Mouse (Mus musculus) spleen, postnatal 10 days (tissue): ENCODE data around the gene Amfr.

ENCODE experiments used
- DNase-seq, 2 experiments: peaks; one replicate each; pipeline ENCODE4 v3.0.0; 2021 to 2022; ENCODE audit warnings: low spot score in 2 of 2

Gene Amfr

DNA sequence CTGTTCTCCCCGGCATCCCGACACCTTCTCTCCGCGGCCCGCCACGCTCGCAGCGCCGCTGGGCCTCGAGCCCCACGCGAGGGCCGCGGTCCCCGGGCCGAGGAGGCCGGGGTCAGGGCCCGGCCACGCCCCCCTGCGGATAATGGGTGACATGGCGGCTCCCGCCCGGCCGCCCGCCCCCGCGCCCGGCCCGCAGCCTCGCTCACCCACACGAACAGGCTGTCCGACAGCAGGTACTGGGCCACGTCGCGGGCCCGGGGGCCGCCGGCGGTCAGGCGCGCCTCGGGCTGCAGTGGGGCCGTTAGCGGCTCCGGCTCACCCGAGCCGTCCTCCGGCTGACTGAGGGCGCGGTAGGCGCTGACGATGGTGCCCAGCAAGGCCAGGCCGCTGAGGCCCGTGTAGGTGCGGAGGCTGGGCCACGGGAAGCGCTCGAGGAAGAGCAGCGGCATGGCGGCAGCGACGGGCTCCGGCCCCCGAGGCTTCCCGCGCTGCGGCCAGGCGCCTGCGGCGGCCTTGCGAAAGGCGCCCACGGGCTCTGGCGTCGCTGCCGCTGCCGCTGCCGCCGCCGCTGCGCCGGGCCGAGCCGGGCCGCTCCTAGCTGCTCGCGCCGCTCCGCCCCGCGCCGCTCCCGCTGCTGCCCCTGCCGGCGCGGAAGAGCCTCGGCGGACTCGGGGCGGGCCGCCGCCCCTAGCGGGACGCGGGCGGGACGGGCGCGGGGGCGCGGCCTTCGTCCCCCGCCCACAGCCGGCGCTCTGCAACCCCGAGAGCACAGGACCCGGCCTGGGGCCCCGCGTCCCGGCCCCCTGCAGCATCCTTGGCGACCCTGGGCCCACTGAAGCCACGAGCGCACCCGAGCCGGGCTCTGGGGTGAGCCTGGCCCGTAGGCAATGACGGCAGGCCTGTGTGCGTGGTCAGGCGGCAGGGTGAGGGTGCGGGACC lies at the start of gene Amfr:
Gene Amfr (minus strand): TSS at position 830 of the 939 bp plus-strand sequence.
- DNase-seq = peak; percentile 80 to 81

DNA sequence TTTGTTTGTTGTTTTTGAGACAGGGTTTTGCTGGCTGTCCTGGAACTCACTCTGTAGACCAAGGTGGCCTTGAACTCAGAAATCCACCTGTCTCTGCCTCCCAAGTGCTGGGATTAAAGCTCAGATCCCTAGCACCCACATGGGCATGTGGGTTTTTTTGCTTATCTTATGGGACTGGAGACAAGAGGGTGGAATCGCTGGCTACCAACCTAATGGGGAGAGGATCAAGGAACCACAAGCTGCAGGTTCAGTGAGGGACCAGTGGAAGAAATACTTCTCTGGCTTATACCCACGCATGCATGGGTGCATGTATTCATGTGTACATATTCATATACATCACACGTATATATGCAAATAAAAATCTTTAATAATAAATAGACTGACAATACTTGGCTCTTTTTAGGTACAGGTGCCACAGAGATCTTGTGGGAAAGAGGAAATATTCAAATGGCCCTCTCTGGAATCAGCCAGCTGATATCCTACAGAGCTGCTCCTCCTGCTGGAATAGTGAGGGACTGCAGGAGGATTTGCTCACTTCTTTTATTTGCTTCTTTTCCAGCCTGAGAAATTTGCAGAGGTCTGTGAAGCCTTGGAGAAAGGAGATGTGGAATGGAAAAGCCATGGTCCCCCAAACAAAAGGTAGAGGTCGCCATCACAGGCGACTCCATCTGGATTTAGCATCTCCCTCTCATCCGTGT lies 44.7 kb upstream of the Amfr start:
- DNase-seq = peak; percentile 33 to 68

- DNase-seq = no peak
These were observed 40.1 kb upstream of the Amfr start for GRCm38 (mm10) chr8:94052696-94053095.

DNA sequence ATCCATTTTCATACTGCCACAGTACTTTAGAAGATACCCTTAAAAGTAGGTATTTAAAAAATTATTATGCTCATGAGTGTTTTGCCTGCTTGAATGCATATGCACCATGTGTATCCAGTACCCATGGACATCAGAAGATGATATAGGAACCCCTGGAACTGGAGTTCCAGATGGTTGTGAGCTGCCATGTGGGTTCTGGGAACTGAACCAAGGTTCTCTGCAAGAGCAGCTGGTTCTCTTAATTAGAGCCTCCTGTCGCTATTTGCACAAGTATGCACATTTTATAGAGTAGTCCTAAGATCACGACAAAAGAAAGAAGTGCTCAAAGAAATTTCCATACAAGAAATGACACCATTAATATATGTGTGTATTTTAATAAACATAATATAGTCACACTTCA lies 35.2 kb upstream of the Amfr start:
- DNase-seq = no peak

- peak in 1 of 2 experiments; percentile 18 for DNase-seq
These were observed 25.2 kb upstream of the Amfr start for GRCm38 (mm10) chr8:94037806-94038205.

- peak; percentile 87 to 93 for DNase-seq
These were observed 24.4 kb upstream of the Amfr start, which contains the start of the genes Nudt21 and Ogfod1 for GRCm38 (mm10) chr8:94036944-94037524. Nudt21 (minus strand) TSS chr8:94037031. Ogfod1 (plus strand) TSS chr8:94037198.

DNA sequence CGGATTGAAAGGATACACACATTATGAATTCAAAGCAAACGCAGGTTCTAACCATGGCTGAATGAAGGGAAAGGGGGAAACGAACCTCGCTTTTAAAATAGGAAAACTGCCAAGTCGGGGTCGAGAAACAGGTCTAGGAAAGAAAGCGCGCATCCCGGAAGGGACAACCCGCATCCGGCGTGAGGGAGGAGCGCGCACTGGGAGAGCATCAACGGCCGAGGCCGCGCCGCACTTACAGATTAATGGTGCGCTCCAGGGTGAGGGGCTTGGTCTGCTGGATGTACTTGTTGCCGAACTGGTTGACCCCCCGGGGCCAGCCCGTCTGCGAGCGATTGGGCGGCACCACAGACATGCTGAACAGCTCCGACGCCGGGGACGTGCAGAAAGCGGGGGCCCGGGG lies 23.9 kb upstream of the Amfr start:
- DNase-seq = peak; percentile 63 to 78

DNA sequence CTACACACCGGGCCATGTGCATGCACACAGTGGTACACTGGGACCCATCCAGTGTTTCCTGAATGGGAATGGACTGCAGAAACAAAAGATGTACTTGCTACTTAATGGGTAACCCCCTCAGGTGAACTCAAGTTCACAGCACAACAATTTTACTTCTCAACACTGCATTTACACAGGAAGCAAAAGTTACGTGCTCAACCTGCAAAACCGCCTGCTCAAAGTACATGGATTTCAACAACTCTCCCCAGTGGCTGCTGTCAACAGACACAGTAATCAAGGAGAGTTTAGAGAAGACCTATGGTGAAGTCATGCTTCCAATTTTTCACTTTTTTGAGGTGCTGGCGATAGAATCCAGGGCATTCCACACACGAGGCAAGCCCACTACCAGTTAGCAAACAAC lies 22.6 kb upstream of the Amfr start:
- DNase-seq = peak in 1 of 2 experiments; percentile 6

- no peak for DNase-seq
These were observed 21.0 kb upstream of the Amfr start for GRCm38 (mm10) chr8:94033601-94034000.

- no peak for DNase-seq
These were observed 17.1 kb upstream of the Amfr start for GRCm38 (mm10) chr8:94029701-94030100.

GRCm38 (mm10) chr8:94023916-94024315 lies 11.3 kb upstream of the Amfr start:
- DNase-seq = no peak

DNA sequence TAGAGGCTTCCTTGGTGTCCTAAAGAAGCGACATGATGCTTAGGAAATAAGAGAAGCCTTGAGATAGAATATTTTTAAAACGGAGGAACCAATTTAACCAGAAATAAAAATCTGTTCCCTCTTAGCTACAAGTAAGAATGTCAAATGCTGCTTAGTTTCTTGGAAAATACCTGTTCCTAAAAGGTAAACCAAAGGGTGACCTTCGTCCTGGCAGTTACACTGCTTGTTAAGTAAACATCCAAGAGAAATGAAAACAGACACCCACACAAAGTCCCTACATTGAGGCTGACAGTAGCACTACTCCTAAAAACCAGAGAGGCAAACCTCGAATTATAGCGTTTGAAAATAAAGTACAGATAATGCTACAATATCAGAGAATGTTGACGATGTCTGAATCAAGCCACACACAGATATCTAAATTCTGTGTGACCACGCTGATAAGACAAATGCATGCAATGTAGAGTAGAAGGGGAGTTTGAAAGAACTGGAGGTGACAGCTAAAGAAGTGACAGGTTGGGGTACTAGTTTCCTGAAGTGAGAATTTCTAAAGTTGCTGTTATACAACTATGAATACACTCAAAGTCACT lies 477 bp upstream of the Amfr start:
- DNase-seq = no peak

GRCm38 (mm10) chr8:94011076-94012012 lies 1.3 kb downstream of the Amfr start:
- DNase-seq = peak in 1 of 2 experiments; percentile 62

GRCm38 (mm10) chr8:94010101-94010705 lies 2.4 kb downstream of the Amfr start:
- DNase-seq = no peak

DNA sequence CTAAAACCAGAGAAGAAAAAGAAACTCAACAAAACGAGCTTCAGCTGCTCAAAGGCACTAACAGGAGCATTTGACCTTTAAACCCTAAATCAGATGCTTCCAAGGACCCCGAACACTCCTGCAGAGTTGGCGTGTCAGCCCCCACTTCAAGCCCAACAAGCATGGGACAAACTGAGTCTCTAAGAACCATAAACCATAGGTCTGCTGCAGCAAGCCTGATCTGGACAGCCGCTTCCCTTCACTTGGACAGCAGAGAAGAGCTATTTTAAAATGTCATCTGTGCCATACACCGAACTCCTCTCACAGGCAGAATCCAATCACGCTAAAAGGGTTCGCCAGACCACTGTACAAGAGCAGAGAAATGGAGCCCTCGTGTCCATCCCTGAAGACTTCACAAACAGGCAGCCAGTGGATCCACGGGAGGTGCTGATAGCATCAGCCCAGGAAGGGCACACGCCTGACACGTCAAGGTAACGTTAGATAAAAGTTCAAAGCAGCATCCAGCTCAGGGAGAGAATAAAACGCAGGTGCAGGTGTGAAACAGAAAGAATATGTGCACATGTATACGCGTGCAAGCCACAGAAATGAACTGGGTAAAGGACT lies 3.3 kb downstream of the Amfr start:
- no peak for DNase-seq

- no peak for DNase-seq
These were observed 8.5 kb downstream of the Amfr start for GRCm38 (mm10) chr8:94004139-94004538.

DNA sequence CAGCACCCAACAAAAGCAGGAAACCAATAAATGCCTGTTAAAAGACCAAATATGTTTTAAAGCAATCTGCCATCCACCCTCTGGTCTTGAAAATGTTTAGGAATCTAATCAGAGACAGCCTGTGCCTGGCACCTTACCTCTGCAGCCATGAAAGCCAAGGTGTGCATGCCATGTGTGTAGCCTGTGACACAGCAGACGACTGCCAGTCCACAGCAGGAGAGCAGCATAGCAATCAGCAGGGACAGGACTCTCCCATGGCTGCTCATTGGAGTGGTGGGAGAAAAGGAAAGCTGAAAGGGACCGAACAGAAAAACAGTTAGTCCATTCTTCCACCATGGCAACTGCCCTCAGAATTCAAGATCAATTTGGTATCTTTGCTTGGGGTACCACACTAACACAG lies 13.7 kb downstream of the Amfr start:
- no peak for DNase-seq

- no peak for DNase-seq
These were observed 22.9 kb downstream of the Amfr start for GRCm38 (mm10) chr8:93989739-93990138.

GRCm38 (mm10) chr8:93984731-93985130 lies 27.9 kb downstream of the Amfr start:
- DNase-seq = no peak

DNA sequence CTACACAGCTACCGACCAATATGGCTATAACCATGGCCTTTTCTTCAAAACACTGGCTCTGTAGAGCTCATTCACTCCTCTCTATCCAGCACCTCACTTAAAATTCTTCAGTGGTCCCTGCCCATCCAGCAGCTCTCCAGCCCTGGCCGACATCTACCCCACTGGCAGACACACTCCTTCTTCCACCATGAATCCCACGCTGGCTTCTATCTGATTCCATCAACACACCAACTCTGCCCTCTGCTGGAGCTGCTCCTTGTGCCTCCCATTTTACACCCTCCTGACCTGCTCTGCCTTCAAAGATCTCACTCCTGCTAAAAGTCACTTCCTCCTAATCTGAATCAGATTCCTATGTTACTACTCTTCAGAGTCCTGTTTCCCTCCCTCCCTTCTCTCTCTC lies 28.8 kb downstream of the Amfr start:
- no peak for DNase-seq
